Mouse (Mus musculus) forebrain, postnatal 0 days (tissue): ENCODE measurements around the gene Phldb1. TPM values are rescaled to one million over a fixed set of nuclear protein-coding genes. Genes with fewer than 3 reads are reported as not detected.

Experiments
- ATAC-seq: fragments of 200-750 bp; cut with Nextera tagmentation; 2 replicates; pipeline ENCODE4 v1.8.0; 2017; ENCODE audit warnings: mild to moderate bottlenecking, moderate library complexity
- DNase-seq: peaks from one replicate; pipeline ENCODE4 v3.0.0-alpha.2; 2015
- H3K27ac ChIP-seq: fragments of 300-500 bp; sonication (generic); 2 replicates; pipeline ENCODE4 v1.5.1; 2014; ENCODE audit warnings: low read depth, mild to moderate bottlenecking, antibody characterized with exemption, low read length, moderate library complexity, mixed read lengths
- H3K27me3 ChIP-seq: fragments of 300-500 bp; sonication (generic); 2 replicates; pipeline ENCODE4 v1.6.1; 2014; ENCODE audit warnings: mild to moderate bottlenecking, low read length, mixed read lengths; ENCODE audit not compliant: insufficient read depth
- H3K36me3 ChIP-seq: fragments of 300-500 bp; sonication (generic); 2 replicates; pipeline ENCODE4 v1.6.1; 2014; ENCODE audit warnings: mild to moderate bottlenecking, moderate library complexity; ENCODE audit not compliant: insufficient read depth
- H3K4me1 ChIP-seq: fragments of 300-500 bp; sonication (generic); 2 replicates; pipeline ENCODE4 v1.6.1; 2014; ENCODE audit warnings: antibody characterized with exemption; ENCODE audit not compliant: insufficient read depth
- H3K4me2 ChIP-seq: fragments of 300-500 bp; sonication (generic); 2 replicates; pipeline ENCODE4 v1.6.1; 2014; ENCODE audit warnings: low read depth, mild to moderate bottlenecking, moderate library complexity
- H3K4me3 ChIP-seq: fragments of 300-500 bp; sonication (generic); 2 replicates; pipeline ENCODE4 v1.5.1; 2014; ENCODE audit warnings: low read depth, low read length, mixed read lengths
- H3K9ac ChIP-seq: fragments of 300-500 bp; sonication (generic); 2 replicates; pipeline ENCODE4 v1.6.1; 2014; ENCODE audit warnings: mild to moderate bottlenecking
- H3K9me3 ChIP-seq: fragments of 300-500 bp; sonication (generic); 2 replicates; pipeline ENCODE4 v1.6.1; 2016; ENCODE audit warnings: low read length
- CTCF ChIP-seq: sonication (generic); IDR thresholded peaks from 2 replicates; pipeline ENCODE4 v1.5.1; 2016; ENCODE audit warnings: antibody characterized with exemption, control low read depth, low read depth
- WGBS: fragments of 180-500 bp; shearing (Covaris S2); extraction: QIAGEN DNeasy Blood & Tissue Kit; methylation state at CpG from one replicate; pipeline ENCODE4 v1.1.7; 2014; 5-methylcytosine and 5-hydroxymethylcytosine counted together
- polyA plus RNA-seq: library from polyadenylated mRNA; unstranded; fragments of >200 nt; fragmentation: Nextera tagmentation; extraction: Ambion mirVana; gene quantifications from 2 replicates; pipeline ENCODE4 v1.2.1, GENCODE M21; 2015
- total RNA-seq: library from RNA; depleted of rRNA; stranded (reverse); fragments of >200 nt; gene quantifications from 2 replicates; pipeline ENCODE4 v1.2.3, GENCODE M21; 2014

Gene Phldb1
- total and polyA plus RNA-seq, 2 experiments from 2014 or later = 34.3 to 129 TPM

DNA sequence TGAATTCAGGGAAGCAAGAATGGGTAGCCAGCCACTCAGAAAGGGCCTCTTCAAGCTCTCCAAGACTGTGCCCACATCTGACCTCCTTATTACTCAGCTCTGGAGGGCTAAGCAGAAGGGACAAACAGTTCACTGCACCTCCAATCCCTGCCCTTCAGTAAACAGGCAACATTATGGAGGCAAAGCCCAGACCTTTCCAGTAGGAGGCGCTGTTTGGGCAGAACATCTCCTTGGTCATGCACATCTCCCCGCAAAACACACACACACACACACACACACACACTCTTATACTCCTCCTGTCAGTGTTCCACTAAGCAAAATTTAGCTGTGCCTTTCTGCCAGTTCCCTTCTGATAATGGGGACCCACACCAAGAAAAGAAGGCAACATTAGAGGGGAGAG, 25.4 kb downstream of the Phldb1 start:
- Histone ChIP-seq H3K4me1 (no peaks in the 10 kb centered on the region; the same call in 1 of the 2 replicates), H3K9me3 (no peaks in the 10 kb centered on the region), H3K4me3 (no peak overlapping the region), H3K27ac (no peak overlapping the region), H3K36me3 (peaks cover 76% of the 10 kb centered on the region), H3K9ac (no peak overlapping the region), H3K4me2 (no peak overlapping the region), H3K27me3 (no peaks in the 10 kb centered on the region)
- DNase-seq = peak; percentile 53
- peak; percentile 71 for TF ChIP-seq CTCF
- WGBS = 45% methylated on average over 2 of the region's 2 CpGs
- peak; percentile 42 for ATAC-seq

DNA sequence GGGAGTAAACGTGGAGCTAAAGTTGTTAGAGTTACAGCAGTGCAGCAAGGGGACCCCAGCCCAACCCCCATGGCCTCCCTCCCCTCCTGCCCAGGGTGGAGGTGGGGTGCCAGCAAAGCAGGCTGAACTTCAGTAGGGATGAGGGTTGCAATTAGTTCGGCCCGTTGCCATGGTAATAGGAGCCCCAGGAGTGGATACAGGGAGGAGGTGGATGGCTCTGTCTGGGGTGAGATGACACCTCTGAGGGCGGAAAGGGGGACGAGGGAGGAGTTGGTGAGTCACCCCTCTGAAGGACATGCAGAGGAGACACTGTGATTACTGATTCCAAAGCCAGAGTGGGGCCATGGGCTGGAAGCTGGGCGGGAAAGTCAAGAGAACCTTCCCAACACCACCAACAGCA, 26.1 kb downstream of the Phldb1 start:
- TF ChIP-seq CTCF = no peak
- Histone ChIP-seq H3K36me3 (peaks cover 72% of the 10 kb centered on the region), H3K4me2 (no peak overlapping the region), H3K27ac (no peak overlapping the region), H3K4me1 (no peaks in the 10 kb centered on the region; the same call in 1 of the 2 replicates), H3K9ac (no peak overlapping the region), H3K4me3 (no peak overlapping the region), H3K27me3 (no peaks in the 10 kb centered on the region), H3K9me3 (no peaks in the 10 kb centered on the region)
- WGBS = 19% methylated on average over 6 of the region's 6 CpGs
- 0 out of 2 replicates have a peak, but pooled peaks have one; percentile 21 for ATAC-seq
- DNase-seq = no peak

DNA sequence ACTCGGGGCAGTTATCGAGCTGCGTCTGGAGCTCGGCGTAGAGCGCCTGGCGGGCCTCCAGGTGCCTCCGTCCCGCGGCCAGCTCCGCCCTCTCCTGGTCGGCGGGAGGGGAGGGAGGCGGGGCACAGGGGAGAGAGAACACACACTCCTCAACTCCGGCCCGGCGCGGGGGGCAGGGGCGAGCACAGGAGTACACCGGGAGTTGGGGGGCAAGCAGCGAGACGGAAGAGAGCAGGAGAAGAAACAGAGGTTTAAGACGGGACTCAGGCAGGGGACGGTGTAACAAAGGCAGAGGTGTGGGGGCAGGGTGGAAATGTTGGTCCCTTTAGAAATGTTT, 26.6 kb downstream of the Phldb1 start:
- H3K4me1 ChIP-seq = no peaks in the 10 kb centered on the region; the same call in 1 of the 2 replicates
- ATAC-seq = peak; percentile 53
- no peak overlapping the region for H3K9ac ChIP-seq
- peak overlapping the region; percentile 44 for H3K4me2 ChIP-seq
- H3K27ac ChIP-seq = no peak overlapping the region
- no peaks in the 10 kb centered on the region for H3K27me3 ChIP-seq
- peak overlapping the region; percentile 12; the same call in 1 of the 2 replicates for H3K4me3 ChIP-seq
- TF ChIP-seq CTCF = no peak
- peaks cover 72% of the 10 kb centered on the region for H3K36me3 ChIP-seq
- peak; percentile 51 for DNase-seq
- no peaks in the 10 kb centered on the region for H3K9me3 ChIP-seq
- 8% methylated on average over 22 of the region's 24 CpGs for WGBS

DNA sequence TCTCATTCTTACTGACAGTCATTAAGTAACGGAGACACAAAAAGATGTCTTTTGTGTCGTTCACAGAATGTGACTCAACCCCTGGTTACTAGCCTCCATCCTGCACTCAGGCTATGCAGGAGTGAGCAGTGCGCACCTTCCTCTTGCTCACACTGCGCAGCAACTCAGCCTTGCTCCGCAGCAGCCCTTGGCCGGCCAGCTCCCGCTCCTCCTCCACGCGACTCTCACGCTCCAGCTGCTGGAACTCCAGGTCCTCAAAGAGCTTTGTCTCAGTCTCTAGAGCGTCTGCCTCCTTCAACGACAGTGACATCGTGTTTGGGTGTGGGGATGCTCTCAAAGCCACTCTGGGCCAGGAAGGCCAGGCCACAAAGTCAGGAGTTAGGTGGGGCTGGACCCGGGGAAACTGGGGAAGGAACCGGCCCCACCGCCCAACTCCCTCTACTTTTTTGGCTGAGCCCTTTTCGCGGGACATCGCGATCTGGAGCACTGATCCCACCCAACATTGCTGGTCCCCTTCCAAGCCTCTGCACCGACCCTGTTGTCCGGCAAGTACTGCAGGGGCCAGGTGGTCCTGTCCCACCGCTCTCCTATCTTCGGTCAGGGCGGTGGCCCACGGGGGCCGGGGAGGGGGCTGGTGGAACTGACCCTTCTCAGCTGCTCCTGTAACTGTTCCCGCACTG, 27.1 kb downstream of the Phldb1 start:
- Histone ChIP-seq H3K27me3 (no peaks in the 10 kb centered on the region), H3K27ac (no peak overlapping the region), H3K4me3 (peak overlapping the region; percentile 12; the same call in 1 of the 2 replicates), H3K4me1 (no peaks in the 10 kb centered on the region; the same call in 1 of the 2 replicates), H3K9ac (no peak overlapping the region), H3K36me3 (peaks cover 71% of the 10 kb centered on the region), H3K4me2 (peak overlapping the region; percentile 44), H3K9me3 (no peaks in the 10 kb centered on the region)
- TF ChIP-seq CTCF = no peak
- DNase-seq (no peak), ATAC-seq (peak; percentile 28; the same call in 1 of the 2 replicates)
- WGBS = 13% methylated on average over 28 of the region's 28 CpGs

DNA sequence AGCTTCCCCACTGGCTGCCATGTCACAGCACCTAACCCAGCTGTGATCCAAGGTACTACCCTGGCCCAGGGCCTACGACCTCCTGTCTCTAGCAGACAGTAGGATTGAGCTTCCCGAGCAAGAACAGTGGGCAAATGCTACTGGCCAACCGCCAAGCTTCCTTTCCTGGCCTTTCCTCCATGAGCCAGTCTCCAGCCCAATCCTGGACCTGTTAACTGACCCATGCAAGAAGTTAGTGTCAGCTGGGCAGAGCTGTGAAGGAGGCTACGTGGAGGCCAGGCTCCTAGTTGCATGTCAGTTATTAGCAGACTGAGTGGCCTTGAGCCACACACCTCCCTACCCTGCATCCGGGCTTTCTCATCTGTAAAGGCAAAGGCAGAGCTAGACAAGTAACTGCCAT, 35.3 kb downstream of the Phldb1 start:
- TF ChIP-seq CTCF = no peak
- Histone ChIP-seq H3K27me3 (no peaks in the 10 kb centered on the region), H3K36me3 (peaks cover 84% of the 10 kb centered on the region), H3K4me3 (no peak overlapping the region), H3K27ac (no peak overlapping the region), H3K9ac (no peak overlapping the region), H3K9me3 (no peaks in the 10 kb centered on the region), H3K4me1 (no peaks in the 10 kb centered on the region), H3K4me2 (no peak overlapping the region)
- ATAC-seq (no peak), DNase-seq (no peak)
- WGBS = 81% methylated on average over 5 of the region's 5 CpGs

DNA sequence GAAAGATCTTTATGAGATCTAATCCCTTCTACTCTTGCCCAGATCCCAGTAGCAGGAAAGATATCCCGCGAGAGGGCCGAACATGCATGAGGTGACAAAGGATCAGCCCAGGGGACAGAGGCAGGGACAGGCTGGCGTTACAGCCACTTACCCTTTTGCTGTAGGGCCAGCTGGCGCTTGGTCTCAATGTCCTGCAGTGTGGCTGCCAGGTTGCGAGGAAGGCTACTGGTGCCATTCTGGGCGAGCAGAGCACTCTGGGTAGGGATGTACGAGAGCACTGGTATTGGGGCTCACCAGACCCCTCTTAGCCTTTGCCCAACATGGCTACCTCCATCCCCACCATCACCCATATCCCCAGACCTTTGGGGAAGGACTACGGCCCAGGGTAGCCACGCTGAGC, 35.8 kb downstream of the Phldb1 start:
- no peaks in the 10 kb centered on the region for H3K27me3 ChIP-seq
- no peak overlapping the region for H3K4me2 ChIP-seq
- DNase-seq (no peak), ATAC-seq (no peak)
- no peak overlapping the region for H3K27ac ChIP-seq
- no peak overlapping the region for H3K4me3 ChIP-seq
- no peaks in the 10 kb centered on the region for H3K9me3 ChIP-seq
- no peak overlapping the region for H3K9ac ChIP-seq
- TF ChIP-seq CTCF = no peak
- 85% methylated on average over 10 of the region's 10 CpGs for WGBS
- H3K4me1 ChIP-seq = no peaks in the 10 kb centered on the region
- peaks cover 87% of the 10 kb centered on the region for H3K36me3 ChIP-seq

DNA sequence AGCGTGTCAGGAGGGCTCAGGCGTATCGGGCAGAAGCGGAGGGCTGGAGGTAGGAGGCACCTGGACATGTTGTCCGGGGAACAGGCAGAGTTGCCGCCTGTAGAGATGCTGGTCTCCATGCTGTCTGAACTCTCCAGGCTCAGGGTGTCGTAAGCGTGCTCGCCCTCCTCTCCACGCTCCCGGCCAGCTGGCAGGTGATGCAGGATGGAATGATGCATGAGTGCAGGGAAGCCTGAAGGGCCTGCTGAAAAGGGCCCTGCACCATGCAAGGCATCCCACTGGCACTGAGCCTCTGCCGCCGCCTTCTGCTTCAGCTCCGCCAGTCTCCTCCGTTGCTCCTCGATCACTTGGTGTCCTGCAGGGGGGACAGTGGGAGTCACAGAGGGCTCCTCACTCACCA, 37.1 kb downstream of the Phldb1 start:
- 88% methylated on average over 16 of the region's 16 CpGs for WGBS
- DNase-seq (no peak), ATAC-seq (no peak)
- no peak overlapping the region for H3K27ac ChIP-seq
- no peak overlapping the region for H3K4me3 ChIP-seq
- no peak overlapping the region for H3K9ac ChIP-seq
- no peaks in the 10 kb centered on the region for H3K4me1 ChIP-seq
- no peak for TF ChIP-seq CTCF
- peaks cover 85% of the 10 kb centered on the region for H3K36me3 ChIP-seq
- no peak overlapping the region for H3K4me2 ChIP-seq
- no peaks in the 10 kb centered on the region for H3K27me3 ChIP-seq
- H3K9me3 ChIP-seq = no peaks in the 10 kb centered on the region
